Mouse (Mus musculus): ENCODE results near the gene Pom121.

- TF ChIP-seq CTCF (IDR thresholded peaks at IDR 0.05; ENCODE audit: extremely low read depth, insufficient read depth, insufficient read length, insufficient replicate concordance), result no peak
- no peak for TF ChIP-seq POLR2A (IDR thresholded peaks at IDR 0.05; ENCODE audit: low read depth, low read length)
These were observed 23.2 kb downstream of the Pom121 start for GRCm38 (mm10) chr5:135371195-135371594.
